Mouse (Mus musculus): ENCODE data around the gene Arnt2.

DNA sequence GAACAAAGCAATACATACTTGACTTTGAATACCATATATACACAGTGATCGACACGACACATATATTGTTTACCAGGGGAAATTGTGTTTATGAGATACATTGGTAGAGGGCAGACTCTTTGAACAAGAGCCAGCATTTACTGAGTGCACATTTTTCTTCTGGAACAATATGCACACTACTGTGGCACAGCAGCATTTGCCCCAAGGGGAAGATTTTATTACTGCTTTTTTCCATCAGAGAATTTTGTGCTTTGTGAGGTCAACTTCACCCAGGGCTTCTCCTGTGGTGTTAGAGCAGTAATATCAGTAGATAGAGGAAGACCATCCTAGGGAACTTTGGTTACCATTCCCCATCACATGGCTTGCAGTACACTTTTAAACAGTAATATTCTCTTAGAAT is 17.2 kb upstream of the Arnt2 start:
- TF ChIP-seq CTCF (IDR thresholded peaks at IDR 0.05; ENCODE audit: control insufficient read depth, insufficient read depth, insufficient replicate concordance, low read depth, low read length), result no peak
- TF ChIP-seq POLR2A (IDR thresholded peaks at IDR 0.05; ENCODE audit: control insufficient read depth, low read depth, low read length), result no peak

Measured in testis, adult 2 months (tissue).